Mouse (Mus musculus) megakaryocyte, embryonic 14.5 days (primary cell): ENCODE measurements around the gene Ankrd13b.

ENCODE experiments used
- FLI1 ChIP-seq: IDR thresholded peaks from 2 replicates; pipeline ENCODE4 v1.6.1; 2012; ENCODE audit warnings: low read length, inconsistent platforms, mixed read lengths
- GATA1 ChIP-seq: IDR thresholded peaks from 3 replicates; pipeline ENCODE4 v1.6.1; 2012; ENCODE audit warnings: mixed read lengths, low read length, inconsistent platforms, borderline replicate concordance

GRCm38 (mm10) chr11:77506941-77507340 is 17.5 kb upstream of the Ankrd13b start:
- TF ChIP-seq GATA1 (no peak), FLI1 (no peak)
